Mouse (Mus musculus): ENCODE measurements around the gene Zbtb24.
A peak's percentile ranks its signal among the peaks of the same experiment; 100 is the strongest.

Zbtb24 gene

GRCm38 (mm10) chr10:41505446-41505845, 55.3 kb downstream of the Zbtb24 start:
- peak; percentile 64 for DNase-seq

- no peak for DNase-seq
Observed at GRCm38 (mm10) chr10:41509160-41509559, 59.0 kb downstream of the Zbtb24 start.

- DNase-seq = no peak
Observed at GRCm38 (mm10) chr10:41514301-41514700, 64.1 kb downstream of the Zbtb24 start.

- DNase-seq = no peak
Observed at GRCm38 (mm10) chr10:41514921-41515320, 64.7 kb downstream of the Zbtb24 start.

All from cerebellum, adult 11 months (tissue).